Mouse (Mus musculus): ENCODE measurements around the gene Npas3. TPM values are rescaled to one million over a fixed set of nuclear protein-coding genes. Genes with fewer than 3 reads are reported as not detected.

The Npas3 gene
- polyA plus RNA-seq, 1 experiment, result not detected

DNA sequence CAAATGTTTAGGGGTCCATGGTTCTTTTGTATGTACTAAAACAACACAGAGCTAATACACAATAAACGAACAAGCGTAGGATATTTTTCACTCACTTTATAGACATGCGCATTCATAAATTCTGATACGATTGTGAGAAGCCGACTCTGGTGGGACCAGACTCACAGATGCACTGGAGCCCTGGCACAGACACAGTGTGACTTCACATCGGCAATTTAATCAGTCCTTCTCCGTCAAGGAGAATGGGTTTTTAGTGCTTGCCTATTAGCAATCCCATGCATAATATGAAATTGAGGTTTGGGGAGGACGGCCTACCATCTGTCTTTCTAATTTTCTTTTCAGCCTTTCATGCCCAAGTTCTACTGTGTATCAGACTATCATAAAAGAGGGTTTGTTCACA lies 771.5 kb downstream of the Npas3 start:
- H3K4me3 ChIP-seq (ENCODE audit: insufficient read depth, low read depth, low read length), result no peak overlapping the region
- TF ChIP-seq CTCF (IDR thresholded peaks at IDR 0.05; ENCODE audit: insufficient read depth, low read depth, low read length), result no peak
- TF ChIP-seq POLR2A (IDR thresholded peaks at IDR 0.05; ENCODE audit: insufficient read depth, low read depth, low read length), result no peak
- no peak overlapping the region for H3K27ac ChIP-seq (ENCODE audit: insufficient read depth, low read depth, low read length)
- WGBS, result 76% methylated on average over 8 of the region's 8 CpGs
- no peaks in the 10 kb centered on the region for H3K4me1 ChIP-seq (ENCODE audit: control insufficient read depth, insufficient read depth, low read length)

DNA sequence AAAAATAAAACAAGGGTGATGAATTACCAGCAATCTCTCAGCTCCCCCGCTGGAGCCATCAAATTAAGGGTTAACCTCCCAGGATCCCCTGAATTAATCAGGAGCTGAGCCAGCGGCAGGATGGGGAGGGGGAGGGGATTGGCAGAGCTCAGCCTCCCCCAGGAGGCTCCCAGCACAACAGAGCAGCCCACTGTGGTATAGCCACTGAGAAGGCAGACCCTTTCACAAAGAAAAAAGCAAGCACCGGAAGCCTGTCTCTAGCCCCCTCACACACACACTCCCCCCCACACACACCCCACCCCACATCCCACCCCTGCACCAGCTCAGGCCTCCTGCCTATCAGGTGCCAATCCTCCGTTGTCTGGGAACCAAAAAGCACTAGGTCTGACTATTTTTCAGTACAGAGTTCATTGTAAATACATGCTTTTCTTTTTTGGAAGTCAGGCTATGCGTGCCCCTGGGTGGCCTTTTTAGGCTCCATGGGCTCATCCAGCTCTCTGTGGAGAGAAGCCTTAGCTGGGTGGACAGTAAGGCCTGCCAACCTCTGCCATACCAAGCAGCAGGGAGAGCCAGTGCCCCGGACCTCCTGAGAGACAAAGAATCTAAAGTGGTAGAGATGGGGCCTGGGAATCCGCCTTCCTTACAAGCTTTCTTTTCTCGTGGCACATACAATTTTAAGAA lies 786.3 kb downstream of the Npas3 start:
- Histone ChIP-seq H3K4me3 (ENCODE audit: insufficient read depth, low read depth, low read length) (no peak overlapping the region), H3K27ac (ENCODE audit: insufficient read depth, low read depth, low read length) (no peak overlapping the region), H3K4me1 (ENCODE audit: control insufficient read depth, insufficient read depth, low read length) (no peaks in the 10 kb centered on the region; the same call in 1 of the 2 replicates)
- WGBS, result 48% methylated on average over 8 of the region's 8 CpGs
- no peak for TF ChIP-seq CTCF (IDR thresholded peaks at IDR 0.05; ENCODE audit: insufficient read depth, low read depth, low read length)
- no peak for TF ChIP-seq POLR2A (IDR thresholded peaks at IDR 0.05; ENCODE audit: insufficient read depth, low read depth, low read length)

DNA sequence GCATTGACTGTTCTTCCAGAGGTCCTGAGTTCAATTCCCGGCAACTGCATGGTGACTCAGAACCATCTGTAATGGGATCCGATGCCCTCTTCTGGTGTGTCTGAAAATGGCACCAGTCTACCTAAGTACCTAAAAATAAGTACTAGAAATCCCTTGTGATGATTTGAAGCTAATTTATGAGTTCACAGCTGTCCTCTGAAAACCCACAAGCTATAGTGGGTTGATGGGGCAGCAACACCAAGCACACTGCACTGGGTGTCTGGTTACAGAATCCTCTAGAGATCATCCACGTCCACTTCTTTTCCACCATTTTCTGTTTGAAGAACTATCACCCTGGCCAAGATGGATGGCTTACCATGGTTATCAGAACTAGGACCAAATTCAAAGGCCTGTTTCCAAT lies 789.1 kb downstream of the Npas3 start:
- WGBS, result over 99% methylated on average over 3 of the region's 3 CpGs
- Histone ChIP-seq H3K27ac (ENCODE audit: insufficient read depth, low read depth, low read length) (no peak overlapping the region), H3K4me3 (ENCODE audit: insufficient read depth, low read depth, low read length) (no peak overlapping the region), H3K4me1 (ENCODE audit: control insufficient read depth, insufficient read depth, low read length) (no peaks in the 10 kb centered on the region; the same call in 1 of the 2 replicates)
- TF ChIP-seq CTCF (IDR thresholded peaks at IDR 0.05; ENCODE audit: insufficient read depth, low read depth, low read length) (no peak), POLR2A (IDR thresholded peaks at IDR 0.05; ENCODE audit: insufficient read depth, low read depth, low read length) (no peak)

- Histone ChIP-seq H3K4me3 (ENCODE audit: insufficient read depth, low read depth, low read length) (no peak overlapping the region), H3K4me1 (ENCODE audit: control insufficient read depth, insufficient read depth, low read length) (no peaks in the 10 kb centered on the region), H3K27ac (ENCODE audit: insufficient read depth, low read depth, low read length) (no peak overlapping the region)
- WGBS, result 62% methylated on average over 9 of the region's 9 CpGs
- no peak for TF ChIP-seq POLR2A (IDR thresholded peaks at IDR 0.05; ENCODE audit: insufficient read depth, low read depth, low read length)
- TF ChIP-seq CTCF (IDR thresholded peaks at IDR 0.05; ENCODE audit: insufficient read depth, low read depth, low read length), result no peak
Observed at GRCm38 (mm10) chr12:54042996-54043544, 794.6 kb downstream of the Npas3 start.

DNA sequence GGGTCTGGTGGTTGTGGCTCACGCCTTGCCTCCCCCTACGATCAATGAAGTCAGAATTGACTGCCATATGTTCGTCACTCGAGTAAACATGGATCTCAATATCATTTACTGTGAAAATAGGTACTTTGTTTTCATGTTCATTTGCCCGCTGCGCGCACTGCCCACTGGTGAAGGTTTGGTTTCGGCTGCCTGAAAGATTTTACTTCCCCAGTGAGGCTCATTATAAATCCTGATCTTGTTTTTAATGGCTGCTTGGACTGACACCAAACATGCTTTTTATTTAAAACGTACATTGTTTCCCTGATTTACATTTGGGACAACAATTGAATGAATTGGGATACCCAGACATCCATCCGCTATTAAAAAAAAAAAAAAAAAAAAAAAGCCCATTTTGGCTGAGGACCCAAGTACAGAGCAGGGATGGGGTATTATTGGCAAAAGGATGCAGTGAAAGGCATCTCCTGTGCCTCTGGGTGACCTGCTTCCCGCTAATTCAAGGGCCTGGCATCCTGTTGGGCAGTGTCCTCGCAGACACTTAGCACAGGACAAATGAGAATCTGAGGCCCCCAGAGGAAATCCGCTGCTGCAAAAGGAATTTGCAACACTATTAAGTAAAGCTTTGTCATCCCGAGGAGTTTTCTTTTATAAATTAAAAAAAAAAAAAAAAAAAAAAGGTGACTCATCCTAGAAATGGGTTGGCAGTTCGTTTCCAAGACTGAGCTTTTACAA lies 796.3 kb downstream of the Npas3 start:
- no peak overlapping the region for H3K4me3 ChIP-seq (ENCODE audit: insufficient read depth, low read depth, low read length)
- no peaks in the 10 kb centered on the region for H3K4me1 ChIP-seq (ENCODE audit: control insufficient read depth, insufficient read depth, low read length)
- 68% methylated on average over 15 of the region's 15 CpGs for WGBS
- H3K27ac ChIP-seq (ENCODE audit: insufficient read depth, low read depth, low read length), result no peak overlapping the region
- TF ChIP-seq CTCF (IDR thresholded peaks at IDR 0.05; ENCODE audit: insufficient read depth, low read depth, low read length) (no peak), POLR2A (IDR thresholded peaks at IDR 0.05; ENCODE audit: insufficient read depth, low read depth, low read length) (no peak)

GRCm38 (mm10) chr12:54045360-54045759 lies 796.9 kb downstream of the Npas3 start:
- TF ChIP-seq POLR2A (IDR thresholded peaks at IDR 0.05; ENCODE audit: insufficient read depth, low read depth, low read length) (no peak), CTCF (IDR thresholded peaks at IDR 0.05; ENCODE audit: insufficient read depth, low read depth, low read length) (no peak)
- Histone ChIP-seq H3K27ac (ENCODE audit: insufficient read depth, low read depth, low read length) (no peak overlapping the region), H3K4me3 (ENCODE audit: insufficient read depth, low read depth, low read length) (no peak overlapping the region), H3K4me1 (ENCODE audit: control insufficient read depth, insufficient read depth, low read length) (no peaks in the 10 kb centered on the region)
- WGBS, result 93% methylated on average over 4 of the region's 4 CpGs

DNA sequence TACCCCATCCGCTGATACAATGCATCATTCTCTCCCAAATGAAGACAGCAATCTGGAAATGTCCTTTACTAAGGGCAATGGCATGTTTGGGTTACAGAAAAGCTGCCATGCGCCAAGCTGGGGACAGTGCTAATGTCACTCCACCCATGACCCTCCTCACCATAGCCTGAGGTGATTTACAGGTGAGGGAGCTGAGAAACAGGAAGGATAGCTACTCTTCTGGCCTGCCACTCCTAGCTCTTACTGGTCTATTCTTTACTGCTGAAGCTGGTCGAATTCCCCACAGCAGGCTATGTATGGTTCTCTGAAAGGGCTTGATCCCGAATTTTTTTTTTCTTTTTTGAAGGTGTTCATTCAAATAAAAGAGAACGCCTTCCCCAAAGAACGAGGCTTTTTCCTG lies 798.3 kb downstream of the Npas3 start:
- WGBS, result 69% methylated on average over 6 of the region's 6 CpGs
- Histone ChIP-seq H3K4me1 (ENCODE audit: control insufficient read depth, insufficient read depth, low read length) (no peaks in the 10 kb centered on the region), H3K4me3 (ENCODE audit: insufficient read depth, low read depth, low read length) (no peak overlapping the region), H3K27ac (ENCODE audit: insufficient read depth, low read depth, low read length) (no peak overlapping the region)
- no peak for TF ChIP-seq CTCF (IDR thresholded peaks at IDR 0.05; ENCODE audit: insufficient read depth, low read depth, low read length)
- no peak for TF ChIP-seq POLR2A (IDR thresholded peaks at IDR 0.05; ENCODE audit: insufficient read depth, low read depth, low read length)

- TF ChIP-seq POLR2A (IDR thresholded peaks at IDR 0.05; ENCODE audit: insufficient read depth, low read depth, low read length), result no peak
- WGBS, result 68% methylated on average over 5 of the region's 5 CpGs
- H3K4me3 ChIP-seq (ENCODE audit: insufficient read depth, low read depth, low read length), result no peak overlapping the region
- no peak overlapping the region for H3K27ac ChIP-seq (ENCODE audit: insufficient read depth, low read depth, low read length)
- H3K4me1 ChIP-seq (ENCODE audit: control insufficient read depth, insufficient read depth, low read length), result no peaks in the 10 kb centered on the region
Observed at GRCm38 (mm10) chr12:54048126-54048525, 799.6 kb downstream of the Npas3 start.

GRCm38 (mm10) chr12:54049926-54050325 lies 801.4 kb downstream of the Npas3 start:
- 83% methylated on average over 4 of the region's 4 CpGs for WGBS
- Histone ChIP-seq H3K4me3 (ENCODE audit: insufficient read depth, low read depth, low read length) (no peak overlapping the region), H3K27ac (ENCODE audit: insufficient read depth, low read depth, low read length) (no peak overlapping the region), H3K4me1 (ENCODE audit: control insufficient read depth, insufficient read depth, low read length) (no peaks in the 10 kb centered on the region)
- TF ChIP-seq CTCF (IDR thresholded peaks at IDR 0.05; ENCODE audit: insufficient read depth, low read depth, low read length), result no peak
- TF ChIP-seq POLR2A (IDR thresholded peaks at IDR 0.05; ENCODE audit: insufficient read depth, low read depth, low read length), result no peak

Measured in olfactory bulb, adult 2 months (tissue).